Mouse (Mus musculus): ENCODE results near the gene Clca2. TPM values are rescaled to one million over a fixed set of nuclear protein-coding genes. Genes with fewer than 3 reads are reported as not detected.
A peak's percentile ranks its signal among the peaks of the same experiment; 100 is the strongest.
"Not testable (repeated sequence)": the region's sequence is repeated elsewhere in the genome, so short reads cannot be mapped to it uniquely, and the experiment has no call there.

The Clca2 gene
- total RNA-seq, 2 experiments from 2014 or later = 0.13 TPM; not detected in 1

- no peak for DNase-seq
Measured at GRCm38 (mm10) chr3:145086180-145086579, 13.1 kb downstream of the Clca2 start.

GRCm38 (mm10) chr3:145083081-145083480 lies 16.2 kb downstream of the Clca2 start:
- no peak for DNase-seq

- DNase-seq = no peak
Measured at GRCm38 (mm10) chr3:145080904-145081303, 18.3 kb downstream of the Clca2 start.

GRCm38 (mm10) chr3:145078405-145078804 lies 20.8 kb downstream of the Clca2 start:
- no peak for DNase-seq

- DNase-seq = no peak
Measured at GRCm38 (mm10) chr3:145072339-145072738, 26.9 kb downstream of the Clca2 start.

- no peak for DNase-seq
Measured at GRCm38 (mm10) chr3:145068964-145069363, 30.3 kb downstream of the Clca2 start.

GRCm38 (mm10) chr3:145055138-145055537 lies 44.1 kb downstream of the Clca2 start:
- DNase-seq = not testable (repeated sequence)

GRCm38 (mm10) chr3:145049820-145050219 lies 49.4 kb downstream of the Clca2 start:
- DNase-seq = no peak

- no peak for DNase-seq
Measured at GRCm38 (mm10) chr3:145038813-145039212, 60.4 kb downstream of the Clca2 start.

- no peak for DNase-seq
Measured at GRCm38 (mm10) chr3:145032676-145033075, 66.6 kb downstream of the Clca2 start, which contains the start of gene Clca1. Gene Clca1 (minus strand): TSS chr3:145032776.

GRCm38 (mm10) chr3:145028036-145028435 lies 71.2 kb downstream of the Clca2 start:
- DNase-seq = no peak

GRCm38 (mm10) chr3:145026750-145027149 lies 72.5 kb downstream of the Clca2 start:
- DNase-seq = peak; percentile 37 to 50

Other genes starting within 250 kb of the Clca2 start
- not detected for gene Clca4b, start 166.9 kb downstream of the Clca2 start, total RNA-seq (2021)
- not detected for gene Clca4a, start 124.4 kb downstream of the Clca2 start, total RNA-seq (2021)
- gene Clca1, start 66.7 kb downstream of the Clca2 start, total RNA-seq (2021) = not detected
- 10 to 100 TPM; 16.4 to 23.5 TPM for gene Odf2l, start 19.1 kb upstream of the Clca2 start, total RNA-seq (2021)
- gene Col24a1, start 193.0 kb upstream of the Clca2 start, total RNA-seq (2021) = not detected

Measured in adrenal gland, postnatal 36 days (tissue).